Mouse (Mus musculus): ENCODE results near the gene Dennd1c.

Dennd1c gene

GRCm38 (mm10) chr17:57048816-57049215 is 29.5 kb downstream of the Dennd1c start:
- DNase-seq (ENCODE audit: low spot score in 2 of 2) = no peak

DNA sequence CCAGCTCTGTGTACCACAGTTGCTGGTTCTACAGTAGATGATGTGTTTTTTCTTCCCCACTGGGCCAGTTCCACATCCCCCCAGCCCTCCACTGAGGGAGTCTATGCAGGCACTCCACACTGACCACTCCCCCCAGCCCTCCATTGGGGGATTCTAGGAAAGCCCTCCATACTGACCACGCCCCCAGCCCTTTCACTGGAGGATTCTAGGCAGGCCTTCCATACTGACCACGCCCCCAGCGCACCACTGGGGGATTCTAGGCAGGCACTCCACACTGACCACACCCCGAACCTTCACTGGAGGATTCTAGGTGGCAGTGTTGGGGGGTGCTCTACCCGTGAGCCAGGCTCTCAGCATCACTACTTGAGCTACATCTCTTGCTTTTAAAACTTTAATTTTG is 30.9 kb downstream of the Dennd1c start:
- no peak for DNase-seq (ENCODE audit: low spot score in 2 of 2)

GRCm38 (mm10) chr17:57041554-57041953 is 36.8 kb downstream of the Dennd1c start, which contains the start of gene Slc25a41:
Slc25a41 (minus strand) TSS chr17:57041654.
- DNase-seq (ENCODE audit: low spot score in 2 of 2) = no peak

GRCm38 (mm10) chr17:57038978-57039377 is 39.3 kb downstream of the Dennd1c start:
- no peak for DNase-seq (ENCODE audit: low spot score in 2 of 2)

DNA sequence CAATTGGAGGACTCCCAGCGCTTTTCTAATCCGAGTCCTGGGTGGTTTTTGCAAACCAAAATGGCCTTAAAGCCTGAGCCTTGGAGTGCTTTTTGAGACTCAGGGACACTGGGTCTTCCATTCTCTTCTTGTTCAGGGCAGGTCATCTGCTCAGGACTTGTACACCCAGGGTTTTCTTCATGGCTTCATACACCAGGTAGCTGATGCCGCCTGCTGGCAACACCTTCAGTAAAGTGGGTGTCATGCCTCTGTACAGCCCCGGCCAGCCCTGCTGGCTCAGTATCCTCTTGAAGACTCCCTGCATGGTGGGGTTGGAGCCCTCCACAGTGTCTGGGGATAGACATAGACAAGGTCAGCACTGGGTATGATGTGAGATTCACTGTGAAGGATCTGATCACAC is 45.5 kb downstream of the Dennd1c start:
- no peak for DNase-seq (ENCODE audit: low spot score in 2 of 2)

GRCm38 (mm10) chr17:57031661-57032420 is 46.5 kb downstream of the Dennd1c start:
- DNase-seq (ENCODE audit: low spot score in 2 of 2) = peak; percentile 98 to 100

GRCm38 (mm10) chr17:57030931-57031660 is 47.2 kb downstream of the Dennd1c start, which contains the start of gene Khsrp:
Khsrp (minus strand) TSS chr17:57031522.
- peak in 1 of 2 experiments; percentile 63 for DNase-seq (ENCODE audit: low spot score in 2 of 2)

- DNase-seq (ENCODE audit: low spot score in 2 of 2) = peak; percentile 34 to 47
These were observed 48.6 kb downstream of the Dennd1c start for GRCm38 (mm10) chr17:57029691-57030090.

- no peak for DNase-seq (ENCODE audit: low spot score in 2 of 2)
These were observed 50.8 kb downstream of the Dennd1c start for GRCm38 (mm10) chr17:57027471-57027870.

DNA sequence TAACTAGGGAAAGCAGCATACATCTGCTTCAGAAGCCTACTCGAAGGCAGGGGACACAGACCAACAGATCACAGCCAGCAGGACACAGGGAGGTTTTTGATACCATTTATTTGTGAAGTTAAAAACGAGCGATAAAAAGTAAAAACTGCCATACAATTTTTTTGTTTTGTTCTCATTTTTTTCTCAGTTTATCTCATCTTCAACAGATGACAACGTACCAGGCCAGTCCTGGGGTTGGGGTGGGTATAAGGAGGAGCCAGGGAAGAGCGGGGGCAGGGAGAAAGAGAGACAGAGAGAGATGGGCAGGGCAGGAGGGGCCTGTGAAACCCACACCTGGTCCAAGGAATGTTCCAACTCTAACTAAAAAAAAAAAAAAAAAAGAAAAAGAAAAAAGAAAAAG is 57.4 kb downstream of the Dennd1c start:
- DNase-seq (ENCODE audit: low spot score in 2 of 2) = no peak

DNA sequence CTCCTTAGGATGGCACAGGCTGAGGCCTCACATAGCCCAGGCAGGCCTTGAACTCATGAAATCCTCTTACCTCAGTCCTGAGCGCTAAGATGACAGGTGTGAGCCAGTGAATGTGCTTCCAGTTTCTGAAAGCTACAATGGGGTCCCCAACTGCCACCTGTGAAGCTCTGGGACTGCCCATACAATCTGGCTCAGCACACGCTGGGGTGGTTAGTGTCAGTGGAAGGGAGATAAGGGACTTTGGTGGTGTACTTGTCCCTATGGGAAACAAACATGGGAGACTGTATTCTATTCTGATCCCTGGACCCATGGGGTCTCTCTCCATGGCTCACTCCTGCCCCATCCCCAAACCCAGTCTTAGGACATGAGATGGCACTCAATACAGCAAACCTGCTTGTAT is 58.6 kb downstream of the Dennd1c start:
- DNase-seq (ENCODE audit: low spot score in 2 of 2) = peak in 1 of 2 experiments; percentile 47
